Mouse (Mus musculus) lung, embryonic 14.5 days (tissue): ENCODE results near the gene Gpc1. TPM values are rescaled to one million over a fixed set of nuclear protein-coding genes. Genes with fewer than 3 reads are reported as not detected.

Source experiments
- ATAC-seq: fragments of 200-750 bp; cut with Nextera tagmentation; 2 replicates; pipeline ENCODE4 v1.8.0; 2017; ENCODE audit warnings: mild to moderate bottlenecking, moderate TSS enrichment, moderate library complexity; ENCODE audit not compliant: insufficient read depth
- DNase-seq: peaks from one replicate; pipeline ENCODE4 v3.0.0-alpha.2; 2015
- H3K27ac ChIP-seq: fragments of 300-500 bp; sonication (generic); 2 replicates; pipeline ENCODE4 v1.5.1; 2014; ENCODE audit warnings: low read depth, mild to moderate bottlenecking, moderate library complexity
- H3K27me3 ChIP-seq: fragments of 300-500 bp; sonication (generic); 2 replicates; pipeline ENCODE4 v1.6.1; 2014; ENCODE audit warnings: low read length, control low read depth; ENCODE audit not compliant: insufficient read depth
- H3K36me3 ChIP-seq: fragments of 300-500 bp; sonication (generic); 2 replicates; pipeline ENCODE4 v1.6.1; 2014; ENCODE audit warnings: control low read depth; ENCODE audit not compliant: insufficient read depth
- H3K4me1 ChIP-seq: fragments of 300-500 bp; sonication (generic); 2 replicates; pipeline ENCODE4 v1.6.1; 2014; ENCODE audit warnings: antibody characterized with exemption, control low read depth; ENCODE audit not compliant: insufficient read depth
- H3K4me2 ChIP-seq: fragments of 300-500 bp; sonication (generic); 2 replicates; pipeline ENCODE4 v1.6.1; 2014; ENCODE audit warnings: mild to moderate bottlenecking
- H3K4me3 ChIP-seq: fragments of 300-500 bp; sonication (generic); 2 replicates; pipeline ENCODE4 v1.5.1; 2014; ENCODE audit warnings: low read depth, low read length
- H3K9ac ChIP-seq: fragments of 300-500 bp; sonication (generic); 2 replicates; pipeline ENCODE4 v1.6.1; 2014
- H3K9me3 ChIP-seq: fragments of 300-500 bp; sonication (generic); 2 replicates; pipeline ENCODE4 v1.6.1; 2016; ENCODE audit warnings: low read depth, low read length, control low read depth
- CTCF ChIP-seq: IDR thresholded peaks from 2 replicates; pipeline ENCODE4 v1.5.1; 2016; ENCODE audit warnings: antibody characterized with exemption, low read depth
- WGBS: fragments of 180-500 bp; shearing (Covaris S2); extraction: QIAGEN DNeasy Blood & Tissue Kit; methylation state at CpG from one replicate; pipeline ENCODE4 v1.1.7; 2014; 5-methylcytosine and 5-hydroxymethylcytosine counted together
- polyA plus RNA-seq: library from polyadenylated mRNA; unstranded; fragments of >200 nt; fragmentation: Nextera tagmentation; extraction: Ambion mirVana; gene quantifications from 2 replicates; pipeline ENCODE4 v1.2.1, GENCODE M21; 2014

The Gpc1 gene
- polyA plus RNA-seq, 1 experiment from 2014 or later = 42.4 TPM

- no peaks in the 10 kb centered on the region for H3K9me3 ChIP-seq
- no peaks in the 10 kb centered on the region for H3K27me3 ChIP-seq
- WGBS = 88% methylated on average over 12 of the region's 12 CpGs
- no peak for TF ChIP-seq CTCF
- H3K4me3 ChIP-seq = no peak overlapping the region
- no peaks in the 10 kb centered on the region for H3K36me3 ChIP-seq
- no peak overlapping the region for H3K27ac ChIP-seq
- H3K4me1 ChIP-seq = no peaks in the 10 kb centered on the region
- DNase-seq = no peak
- H3K4me2 ChIP-seq = no peak overlapping the region
- H3K9ac ChIP-seq = no peak overlapping the region
- no peak for ATAC-seq
Measured at GRCm38 (mm10) chr1:92879266-92879665, 47.8 kb downstream of the Gpc1 start.

GRCm38 (mm10) chr1:92880101-92880500, 48.7 kb downstream of the Gpc1 start:
- TF ChIP-seq CTCF = no peak
- Histone ChIP-seq H3K27ac (no peak overlapping the region), H3K4me3 (no peak overlapping the region), H3K36me3 (no peaks in the 10 kb centered on the region), H3K4me2 (no peak overlapping the region), H3K4me1 (no peaks in the 10 kb centered on the region), H3K9me3 (no peaks in the 10 kb centered on the region), H3K27me3 (no peaks in the 10 kb centered on the region), H3K9ac (no peak overlapping the region; the same call in 1 of the 2 replicates)
- ATAC-seq = no peak
- no peak for DNase-seq
- 68% methylated on average over 5 of the region's 5 CpGs for WGBS

GRCm38 (mm10) chr1:92881982-92882381, 50.5 kb downstream of the Gpc1 start:
- DNase-seq = no peak
- no peak overlapping the region for H3K9ac ChIP-seq
- H3K4me2 ChIP-seq = no peak overlapping the region
- no peaks in the 10 kb centered on the region for H3K4me1 ChIP-seq
- no peak for TF ChIP-seq CTCF
- H3K9me3 ChIP-seq = no peaks in the 10 kb centered on the region
- no peak for ATAC-seq
- no peaks in the 10 kb centered on the region for H3K36me3 ChIP-seq
- WGBS = 77% methylated on average over 6 of the region's 6 CpGs
- no peak overlapping the region for H3K27ac ChIP-seq
- no peaks in the 10 kb centered on the region for H3K27me3 ChIP-seq
- no peak overlapping the region for H3K4me3 ChIP-seq

GRCm38 (mm10) chr1:92888901-92889655, 57.6 kb downstream of the Gpc1 start:
- no peak overlapping the region for H3K27ac ChIP-seq
- H3K36me3 ChIP-seq = no peaks in the 10 kb centered on the region
- no peaks in the 10 kb centered on the region for H3K4me1 ChIP-seq
- DNase-seq (no peak), ATAC-seq (no peak)
- no peak overlapping the region for H3K4me3 ChIP-seq
- H3K9me3 ChIP-seq = no peaks in the 10 kb centered on the region
- 58% methylated on average over 7 of the region's 7 CpGs for WGBS
- no peak overlapping the region for H3K9ac ChIP-seq
- H3K27me3 ChIP-seq = no peaks in the 10 kb centered on the region
- H3K4me2 ChIP-seq = no peak overlapping the region
- no peak for TF ChIP-seq CTCF

GRCm38 (mm10) chr1:92892791-92893190, 61.3 kb downstream of the Gpc1 start:
- 55% methylated on average over 3 of the region's 3 CpGs for WGBS
- ATAC-seq = no peak
- Histone ChIP-seq H3K27me3 (no peaks in the 10 kb centered on the region), H3K4me3 (no peak overlapping the region), H3K36me3 (no peaks in the 10 kb centered on the region), H3K4me2 (no peak overlapping the region), H3K9me3 (no peaks in the 10 kb centered on the region), H3K27ac (no peak overlapping the region), H3K9ac (no peak overlapping the region), H3K4me1 (no peaks in the 10 kb centered on the region)
- DNase-seq = no peak
- no peak for TF ChIP-seq CTCF

- H3K4me2 ChIP-seq = no peak overlapping the region
- no peaks in the 10 kb centered on the region for H3K36me3 ChIP-seq
- H3K9me3 ChIP-seq = no peaks in the 10 kb centered on the region
- no peak for ATAC-seq
- no peaks in the 10 kb centered on the region for H3K27me3 ChIP-seq
- no peak overlapping the region for H3K4me3 ChIP-seq
- TF ChIP-seq CTCF = no peak
- 65% methylated on average over 3 of the region's 3 CpGs for WGBS
- H3K4me1 ChIP-seq = no peaks in the 10 kb centered on the region
- no peak overlapping the region for H3K9ac ChIP-seq
- DNase-seq = no peak
- no peak overlapping the region for H3K27ac ChIP-seq
Measured at GRCm38 (mm10) chr1:92893896-92894295, 62.5 kb downstream of the Gpc1 start.

- DNase-seq (peak; percentile 87), ATAC-seq (peak; percentile 56)
- H3K4me1 ChIP-seq = no peaks in the 10 kb centered on the region
- no peaks in the 10 kb centered on the region for H3K36me3 ChIP-seq
- 9% methylated on average over 3 of the region's 3 CpGs for WGBS
- H3K9ac ChIP-seq = no peak overlapping the region
- no peak overlapping the region for H3K4me2 ChIP-seq
- no peaks in the 10 kb centered on the region for H3K27me3 ChIP-seq
- no peak overlapping the region for H3K4me3 ChIP-seq
- no peaks in the 10 kb centered on the region for H3K9me3 ChIP-seq
- H3K27ac ChIP-seq = no peak overlapping the region
- TF ChIP-seq CTCF = peak; percentile 89
Measured at GRCm38 (mm10) chr1:92895089-92895488, 63.6 kb downstream of the Gpc1 start.

- peak within 1 kb of the TSS; percentile 11; the same call in 1 of the 2 replicates for H3K4me3 ChIP-seq
- H3K4me2 ChIP-seq = peak within 1 kb of the TSS; percentile 52
- no peaks in the 10 kb centered on the region; the same call in 1 of the 2 replicates for H3K4me1 ChIP-seq
- TF ChIP-seq CTCF = no peak
- no peaks in the 10 kb centered on the region for H3K9me3 ChIP-seq
- 0% methylated on average over 15 of the region's 15 CpGs for WGBS
- H3K27ac ChIP-seq = no peak within 1 kb of the TSS
- peak; percentile 87 for DNase-seq
- H3K9ac ChIP-seq = no peak within 1 kb of the TSS
- H3K27me3 ChIP-seq = no peaks in the 10 kb centered on the region
- H3K36me3 ChIP-seq = no peaks in the 10 kb centered on the region
- ATAC-seq = peak; percentile 39
Measured at GRCm38 (mm10) chr1:92902786-92903185, 71.3 kb downstream of the Gpc1 start, which contains the start of gene Ankmy1. Gene Ankmy1 (minus strand): TSS chr1:92902906.
